ENCODE assay signal across 8 mouse cellular contexts in genomic region chrX:74283092-74283437, GRCm38 (mm10). TPM values are rescaled to one million over a fixed set of nuclear protein-coding genes. Genes with fewer than 3 reads are reported as not detected.
DNase-seq lines count a peak whose midpoint lies in the region; ATAC-seq and TF ChIP-seq lines count a peak whose summit lies in the region.

No protein-coding gene starts in this region.

- ATAC-seq in liver, embryonic 11.5 days (replicated peaks; ENCODE audit: low FRiP score): 0 out of 2 replicates have a peak, but pooled peaks have one; percentile 1
- peak; percentile 45 for ATAC-seq in stomach, postnatal 0 days (ENCODE audit: low FRiP score, low TSS enrichment)
- ATAC-seq in megakaryocyte progenitor cell, adult 5-6 weeks (replicated peaks; ENCODE audit: poor library complexity): no peak

- DNase-seq in gastrocnemius, adult 2 months: no peak
- DNase-seq in gastrocnemius, postnatal 10 days: no peak
- DNase-seq in thymus, adult 2 months: no peak
- no peak for DNase-seq in thymus, adult 18-20 months
- no peak for DNase-seq in liver, embryonic 11.5 days (ENCODE audit: low spot score)
- DNase-seq in stomach, postnatal 0 days (ENCODE audit: low spot score): no peak
- no peak for DNase-seq in urinary bladder, postnatal 10 days (ENCODE audit: low spot score)

- no peak for TF ChIP-seq POLR2A in thymus, adult 2 months (IDR thresholded peaks at IDR 0.05; ENCODE audit: control insufficient read depth, extremely low read depth, insufficient read depth, low read length, poor library complexity)

- no peak for TF ChIP-seq EP300 in stomach, postnatal 0 days (optimal IDR thresholded peaks at IDR 0.05)

- H3K4me3 ChIP-seq in gastrocnemius, adult 2 months: peak overlapping the region; percentile 86
- H3K4me3 ChIP-seq in thymus, adult 2 months (ENCODE audit: control insufficient read depth, insufficient read depth, low read length): peak overlapping the region; percentile 97
- peak overlapping the region; percentile 71 for H3K4me3 ChIP-seq in liver, embryonic 11.5 days (ENCODE audit: low read depth, low read length)
- peak overlapping the region; percentile 52 for H3K4me3 ChIP-seq in stomach, postnatal 0 days (ENCODE audit: low read depth, low read length)

- H3K4me1 ChIP-seq in thymus, adult 2 months (replicated peaks; ENCODE audit: control insufficient read depth, insufficient read depth, low read length): peaks cover 10% of the 10 kb centered on the region
- H3K4me1 ChIP-seq in liver, embryonic 11.5 days (replicated peaks; ENCODE audit: control insufficient read depth, insufficient read depth, low read length): 0 out of 2 replicates have a peak, but pooled peaks cover 3% of the 10 kb centered on the region
- no peaks in the 10 kb centered on the region for H3K4me1 ChIP-seq in stomach, postnatal 0 days (replicated peaks; ENCODE audit: control insufficient read depth, insufficient read depth)

- H3K27ac ChIP-seq in gastrocnemius, adult 2 months: peak overlapping the region; percentile 96
- H3K27ac ChIP-seq in thymus, adult 2 months (ENCODE audit: control insufficient read depth, insufficient read depth, low read length): no peak overlapping the region; the same call in 1 of the 2 replicates
- H3K27ac ChIP-seq in liver, embryonic 11.5 days (ENCODE audit: low read depth, low read length): peak overlapping the region; percentile 67; the same call in 1 of the 2 replicates
- H3K27ac ChIP-seq in stomach, postnatal 0 days (replicated peaks): peak overlapping the region; percentile 89

- no peaks in the 10 kb centered on the region for H3K27me3 ChIP-seq in thymus, adult 2 months (ENCODE audit: control insufficient read depth, insufficient read depth, low read length)
- no peaks in the 10 kb centered on the region for H3K27me3 ChIP-seq in liver, embryonic 11.5 days (replicated peaks; ENCODE audit: control insufficient read depth, insufficient read depth, low read length)
- H3K27me3 ChIP-seq in stomach, postnatal 0 days (ENCODE audit: control insufficient read depth, insufficient read depth, low read length): no peaks in the 10 kb centered on the region

- TF ChIP-seq CTCF in gastrocnemius, adult 2 months (IDR thresholded peaks at IDR 0.05): no peak
- no peak for TF ChIP-seq CTCF in thymus, adult 2 months (IDR thresholded peaks at IDR 0.05; ENCODE audit: borderline replicate concordance, control insufficient read depth, extremely low read depth, insufficient read depth, low read length, poor library complexity)
- TF ChIP-seq CTCF in stomach, postnatal 0 days (IDR thresholded peaks at IDR 0.05; ENCODE audit: low read depth): no peak

- intact Hi-C loops in gastrocnemius, adult 2 months (cut with DNase I): no loop called here

- peak overlapping the region; percentile 73 for H3K9ac ChIP-seq in liver, embryonic 11.5 days (ENCODE audit: low read depth, low read length)
- H3K9ac ChIP-seq in stomach, postnatal 0 days (ENCODE audit: low read length): peak overlapping the region; percentile 75

- WGBS in thymus, adult 2 months: 2% methylated on average over 5 of the region's 5 CpGs
- WGBS in liver, embryonic 11.5 days: 24% methylated on average over 5 of the region's 5 CpGs
- WGBS in stomach, postnatal 0 days: 35% methylated on average over 5 of the region's 5 CpGs

- H3K4me2 ChIP-seq in liver, embryonic 11.5 days: peak overlapping the region; percentile 87
- peak overlapping the region; percentile 60 for H3K4me2 ChIP-seq in stomach, postnatal 0 days (replicated peaks; ENCODE audit: low read depth)

- H3K9me3 ChIP-seq in liver, embryonic 11.5 days (ENCODE audit: control insufficient read depth, low read length): no peaks in the 10 kb centered on the region
- no peaks in the 10 kb centered on the region for H3K9me3 ChIP-seq in stomach, postnatal 0 days (ENCODE audit: control insufficient read depth, low read length)

- no peaks in the 10 kb centered on the region for H3K36me3 ChIP-seq in thymus, adult 2 months (ENCODE audit: control insufficient read depth, insufficient read depth, low read length)
- no peaks in the 10 kb centered on the region for H3K36me3 ChIP-seq in liver, embryonic 11.5 days (ENCODE audit: control insufficient read depth, insufficient read depth, low read length)
- H3K36me3 ChIP-seq in stomach, postnatal 0 days (ENCODE audit: control insufficient read depth, insufficient read depth, low read length): no peaks in the 10 kb centered on the region

RNA-seq across cellular contexts. Expression of gene Dnase1l1, which starts 0.9 kb away (rescaled TPM):
- total RNA-seq in gastrocnemius, adult 2 months (2021): 100 to 1,000 TPM in 1 of 2 experiments, 10 to 100 TPM in 1; 98.0 to 105 TPM
- total RNA-seq in gastrocnemius, postnatal 10 days (2021): 10 to 100 TPM; 62.8 to 69.4 TPM
- 10.3 and 15.0 TPM in 2 replicates for polyA plus RNA-seq in thymus, adult 2 months (2012; rRNA removed)
- 12.1 and 15.3 TPM in 2 replicates for polyA plus RNA-seq in liver, embryonic 11.5 days (2014; fragmentation: Nextera tagmentation; extraction: Ambion mirVana)
- polyA plus RNA-seq in stomach, postnatal 0 days (2015; fragmentation: Nextera tagmentation; extraction: Ambion mirVana): 15.6 and 15.8 TPM in 2 replicates
- 21.2 and 24.5 TPM in 2 replicates for total RNA-seq in megakaryocyte progenitor cell, adult 5-6 weeks (2015)
- total RNA-seq in megakaryocyte progenitor cell, adult 5-6 weeks (2017): 7.1 and 17.4 TPM in 2 replicates

RNA-seq across cellular contexts. Expression of gene Taz, which starts 1.4 kb away (rescaled TPM):
- 10 to 100 TPM; 48.5 to 48.7 TPM for total RNA-seq in gastrocnemius, adult 2 months (2021)
- 10 to 100 TPM; 41.7 to 47.4 TPM for total RNA-seq in gastrocnemius, postnatal 10 days (2021)
- polyA plus RNA-seq in thymus, adult 2 months (2012; rRNA removed): 94.6 and 111 TPM in 2 replicates
- 48.5 and 49.8 TPM in 2 replicates for polyA plus RNA-seq in liver, embryonic 11.5 days (2014; fragmentation: Nextera tagmentation; extraction: Ambion mirVana)
- polyA plus RNA-seq in stomach, postnatal 0 days (2015; fragmentation: Nextera tagmentation; extraction: Ambion mirVana): 59.5 and 71.1 TPM in 2 replicates
- total RNA-seq in megakaryocyte progenitor cell, adult 5-6 weeks (2015): 44.5 and 53.5 TPM in 2 replicates
- total RNA-seq in megakaryocyte progenitor cell, adult 5-6 weeks (2017): 25.8 and 31.0 TPM in 2 replicates

RNA-seq across cellular contexts. Expression of gene Rpl10, which starts 12.5 kb away (rescaled TPM):
- 100 to 1,000 TPM; 165 to 212 TPM for total RNA-seq in gastrocnemius, adult 2 months (2021)
- total RNA-seq in gastrocnemius, postnatal 10 days (2021): 100 to 1,000 TPM; 163 to 167 TPM
- polyA plus RNA-seq in thymus, adult 2 months (2012; rRNA removed): 1,443 and 1,552 TPM in 2 replicates
- 887 and 939 TPM in 2 replicates for polyA plus RNA-seq in liver, embryonic 11.5 days (2014; fragmentation: Nextera tagmentation; extraction: Ambion mirVana)
- 762 and 787 TPM in 2 replicates for polyA plus RNA-seq in stomach, postnatal 0 days (2015; fragmentation: Nextera tagmentation; extraction: Ambion mirVana)
- 3,920 and 4,047 TPM in 2 replicates for total RNA-seq in megakaryocyte progenitor cell, adult 5-6 weeks (2015)
- total RNA-seq in megakaryocyte progenitor cell, adult 5-6 weeks (2017): 1,333 and 1,759 TPM in 2 replicates

RNA-seq across cellular contexts. Expression of gene Atp6ap1, which starts 13.8 kb away (rescaled TPM):
- 10 to 100 TPM; 77.8 to 95.1 TPM for total RNA-seq in gastrocnemius, adult 2 months (2021)
- 10 to 100 TPM; 88.7 to 99.7 TPM for total RNA-seq in gastrocnemius, postnatal 10 days (2021)
- 289 and 373 TPM in 2 replicates for polyA plus RNA-seq in thymus, adult 2 months (2012; rRNA removed)
- polyA plus RNA-seq in liver, embryonic 11.5 days (2014; fragmentation: Nextera tagmentation; extraction: Ambion mirVana): 90.5 and 103 TPM in 2 replicates
- 106 and 107 TPM in 2 replicates for polyA plus RNA-seq in stomach, postnatal 0 days (2015; fragmentation: Nextera tagmentation; extraction: Ambion mirVana)
- total RNA-seq in megakaryocyte progenitor cell, adult 5-6 weeks (2015): 128 and 135 TPM in 2 replicates
- total RNA-seq in megakaryocyte progenitor cell, adult 5-6 weeks (2017): 123 and 206 TPM in 2 replicates

RNA-seq across cellular contexts. Expression of gene Gdi1, which starts 21.7 kb away (rescaled TPM):
- 10 to 100 TPM; 30.6 to 36.0 TPM for total RNA-seq in gastrocnemius, adult 2 months (2021)
- total RNA-seq in gastrocnemius, postnatal 10 days (2021): 10 to 100 TPM; 44.8 to 50.9 TPM
- 370 and 445 TPM in 2 replicates for polyA plus RNA-seq in thymus, adult 2 months (2012; rRNA removed)
- polyA plus RNA-seq in liver, embryonic 11.5 days (2014; fragmentation: Nextera tagmentation; extraction: Ambion mirVana): 112 and 122 TPM in 2 replicates
- polyA plus RNA-seq in stomach, postnatal 0 days (2015; fragmentation: Nextera tagmentation; extraction: Ambion mirVana): 75.8 and 79.3 TPM in 2 replicates
- 56.8 and 79.4 TPM in 2 replicates for total RNA-seq in megakaryocyte progenitor cell, adult 5-6 weeks (2015)
- 22.8 and 22.9 TPM in 2 replicates for total RNA-seq in megakaryocyte progenitor cell, adult 5-6 weeks (2017)

Comparison
In these comparisons a context has a peak if more than half of its experiments do, and no peak if none do; other contexts are left out.
1. RNA of gene Rpl10, which starts 12.5 kb away (total RNA-seq): 1,333 to 4,047 TPM in megakaryocyte progenitor cell, adult 5-6 weeks; 165 to 212 TPM in gastrocnemius, adult 2 months and 163 to 167 TPM in gastrocnemius, postnatal 10 days; every median in the first group is over 4 times any median in the second.
2. Peak in every context shown above with its lines, with median percentiles within 50 percentile points of each other: H3K4me3 ChIP-seq.